Mouse (Mus musculus): Measurements from ENCODE around the gene Dvl2. TPM values are rescaled to one million over a fixed set of nuclear protein-coding genes. Genes with fewer than 3 reads are reported as not detected.
A peak's percentile ranks its signal among the peaks of the same experiment; 100 is the strongest.

Dvl2 gene
- polyA plus RNA-seq, 1 experiment from 2014 or later, result 34.9 TPM

GRCm38 (mm10) chr11:69974907-69975306 lies 25.5 kb upstream of the Dvl2 start:
- no peak overlapping the region for H3K27ac ChIP-seq (replicated peaks; ENCODE audit: low read depth, low read length)
- 89% methylated on average over 2 of the region's 2 CpGs for WGBS
- H3K4me1 ChIP-seq (ENCODE audit: control insufficient read depth, insufficient read depth, low read length), result no peaks in the 10 kb centered on the region
- DNase-seq (ENCODE audit: low spot score) (no peak), ATAC-seq (replicated peaks; ENCODE audit: insufficient number of reproducible peaks, low FRiP score, low TSS enrichment, low read depth) (no peak)
- no peaks in the 10 kb centered on the region for H3K27me3 ChIP-seq (ENCODE audit: control insufficient read depth, insufficient read depth, low read length)
- no peaks in the 10 kb centered on the region for H3K9me3 ChIP-seq (replicated peaks; ENCODE audit: control insufficient read depth, low read length)
- no peak overlapping the region for H3K4me2 ChIP-seq (ENCODE audit: low read depth, low read length)
- no peak overlapping the region for H3K9ac ChIP-seq (replicated peaks; ENCODE audit: low read length)
- H3K4me3 ChIP-seq (ENCODE audit: low read depth, low read length), result no peak overlapping the region
- peaks cover 3% of the 10 kb centered on the region for H3K36me3 ChIP-seq (replicated peaks; ENCODE audit: control insufficient read depth, insufficient read depth, low read depth, low read length)

DNA sequence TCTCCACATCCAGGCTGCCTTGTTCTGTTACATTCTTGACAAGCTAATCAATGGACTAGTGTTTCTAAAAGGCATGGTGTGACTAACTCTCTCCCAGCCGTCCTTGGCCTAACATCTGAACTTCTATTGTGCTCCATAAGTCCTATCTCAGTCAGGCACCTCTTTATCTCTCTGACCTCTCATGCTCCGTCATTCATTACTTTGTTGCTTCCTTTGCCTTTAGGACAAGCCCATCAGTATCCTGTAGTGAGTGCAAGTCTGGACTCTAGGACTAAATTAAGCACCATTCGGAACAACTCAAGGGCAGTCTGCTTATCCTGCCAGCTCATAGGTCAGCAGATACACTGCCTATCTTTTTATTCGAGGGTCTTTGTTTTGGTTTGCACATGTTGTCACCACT lies 24.1 kb upstream of the Dvl2 start:
- DNase-seq (ENCODE audit: low spot score) (no peak), ATAC-seq (replicated peaks; ENCODE audit: insufficient number of reproducible peaks, low FRiP score, low TSS enrichment, low read depth) (no peak)
- H3K27ac ChIP-seq (replicated peaks; ENCODE audit: low read depth, low read length), result no peak overlapping the region
- H3K27me3 ChIP-seq (ENCODE audit: control insufficient read depth, insufficient read depth, low read length), result no peaks in the 10 kb centered on the region
- no peaks in the 10 kb centered on the region for H3K9me3 ChIP-seq (replicated peaks; ENCODE audit: control insufficient read depth, low read length)
- 82% methylated on average over 4 of the region's 4 CpGs for WGBS
- H3K4me1 ChIP-seq (ENCODE audit: control insufficient read depth, insufficient read depth, low read length), result no peaks in the 10 kb centered on the region
- H3K36me3 ChIP-seq (replicated peaks; ENCODE audit: control insufficient read depth, insufficient read depth, low read depth, low read length), result peaks cover 3% of the 10 kb centered on the region
- H3K4me3 ChIP-seq (ENCODE audit: low read depth, low read length), result no peak overlapping the region
- no peak overlapping the region for H3K9ac ChIP-seq (replicated peaks; ENCODE audit: low read length)
- no peak overlapping the region for H3K4me2 ChIP-seq (ENCODE audit: low read depth, low read length)

DNA sequence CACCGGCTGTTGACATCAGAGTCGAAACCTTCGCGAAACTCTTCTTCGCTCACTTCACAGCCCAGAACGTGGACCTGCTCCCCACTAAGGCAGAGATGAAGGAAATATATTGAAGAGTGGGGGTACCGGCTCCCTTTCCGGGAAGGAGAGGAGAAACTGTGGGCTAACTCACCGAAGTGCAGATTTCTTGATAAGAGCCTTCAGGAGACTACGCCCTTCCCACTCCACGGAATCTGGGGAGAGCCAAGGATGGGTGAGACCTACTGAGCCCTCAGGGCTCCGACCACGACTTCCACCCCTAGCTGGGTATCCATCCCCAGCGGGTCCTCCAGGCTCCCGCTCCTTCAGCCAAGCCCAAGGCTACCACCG lies 20.6 kb upstream of the Dvl2 start:
- no peaks in the 10 kb centered on the region for H3K9me3 ChIP-seq (replicated peaks; ENCODE audit: control insufficient read depth, low read length)
- no peak; the same call in 1 of the 2 replicates for ATAC-seq (replicated peaks; ENCODE audit: insufficient number of reproducible peaks, low FRiP score, low TSS enrichment, low read depth)
- peak overlapping the region; percentile 99 for H3K27ac ChIP-seq (replicated peaks; ENCODE audit: low read depth, low read length)
- no peaks in the 10 kb centered on the region for H3K27me3 ChIP-seq (ENCODE audit: control insufficient read depth, insufficient read depth, low read length)
- WGBS, result 3% methylated on average over 16 of the region's 16 CpGs
- peaks cover 2% of the 10 kb centered on the region for H3K36me3 ChIP-seq (replicated peaks; ENCODE audit: control insufficient read depth, insufficient read depth, low read depth, low read length)
- H3K4me1 ChIP-seq (ENCODE audit: control insufficient read depth, insufficient read depth, low read length), result peaks cover 4% of the 10 kb centered on the region
- H3K4me2 ChIP-seq (ENCODE audit: low read depth, low read length), result peak overlapping the region; percentile 68
- peak overlapping the region; percentile 99 for H3K4me3 ChIP-seq (ENCODE audit: low read depth, low read length)
- DNase-seq (ENCODE audit: low spot score), result no peak
- H3K9ac ChIP-seq (replicated peaks; ENCODE audit: low read length), result peak overlapping the region; percentile 99

- H3K4me2 ChIP-seq (ENCODE audit: low read depth, low read length), result peak overlapping the region; percentile 68
- H3K4me1 ChIP-seq (ENCODE audit: control insufficient read depth, insufficient read depth, low read length), result peaks cover 4% of the 10 kb centered on the region
- under 1% methylated on average over 36 of the region's 60 CpGs for WGBS
- peak overlapping the region; percentile 99 for H3K4me3 ChIP-seq (ENCODE audit: low read depth, low read length)
- peak; percentile 92 for ATAC-seq (replicated peaks; ENCODE audit: insufficient number of reproducible peaks, low FRiP score, low TSS enrichment, low read depth)
- no peaks in the 10 kb centered on the region; the same call in none of the 2 replicates for H3K36me3 ChIP-seq (replicated peaks; ENCODE audit: control insufficient read depth, insufficient read depth, low read depth, low read length)
- no peaks in the 10 kb centered on the region for H3K27me3 ChIP-seq (ENCODE audit: control insufficient read depth, insufficient read depth, low read length)
- H3K9ac ChIP-seq (replicated peaks; ENCODE audit: low read length), result peak overlapping the region; percentile 99
- peak overlapping the region; percentile 99 for H3K27ac ChIP-seq (replicated peaks; ENCODE audit: low read depth, low read length)
- peak; percentile 100 for DNase-seq (ENCODE audit: low spot score)
- H3K9me3 ChIP-seq (replicated peaks; ENCODE audit: control insufficient read depth, low read length), result no peaks in the 10 kb centered on the region
Observed at GRCm38 (mm10) chr11:69980196-69981140, 19.9 kb upstream of the Dvl2 start.

GRCm38 (mm10) chr11:69981141-69981762 lies 19.1 kb upstream of the Dvl2 start, which contains the start of gene Ctdnep1:
Ctdnep1 (plus strand) TSS chr11:69981156.
- H3K9ac ChIP-seq (replicated peaks; ENCODE audit: low read length), result peak within 1 kb of the TSS; percentile 99
- peak within 1 kb of the TSS; percentile 99 for H3K4me3 ChIP-seq (ENCODE audit: low read depth, low read length)
- H3K27me3 ChIP-seq (ENCODE audit: control insufficient read depth, insufficient read depth, low read length), result no peaks in the 10 kb centered on the region
- H3K9me3 ChIP-seq (replicated peaks; ENCODE audit: control insufficient read depth, low read length), result no peaks in the 10 kb centered on the region
- peak within 1 kb of the TSS; percentile 71 for H3K4me2 ChIP-seq (ENCODE audit: low read depth, low read length)
- no peaks in the 10 kb centered on the region; the same call in none of the 2 replicates for H3K36me3 ChIP-seq (replicated peaks; ENCODE audit: control insufficient read depth, insufficient read depth, low read depth, low read length)
- WGBS, result under 1% methylated on average over 26 of the region's 43 CpGs
- ATAC-seq (replicated peaks; ENCODE audit: insufficient number of reproducible peaks, low FRiP score, low TSS enrichment, low read depth) (peak; percentile 33), DNase-seq (ENCODE audit: low spot score) (peak; percentile 17)
- H3K27ac ChIP-seq (replicated peaks; ENCODE audit: low read depth, low read length), result peak within 1 kb of the TSS; percentile 99
- peaks cover 4% of the 10 kb centered on the region for H3K4me1 ChIP-seq (ENCODE audit: control insufficient read depth, insufficient read depth, low read length)

- ATAC-seq (replicated peaks; ENCODE audit: insufficient number of reproducible peaks, low FRiP score, low TSS enrichment, low read depth), result no peak
- WGBS, result 58% methylated on average over 8 of the region's 8 CpGs
Observed at GRCm38 (mm10) chr11:69982225-69982624, 18.2 kb upstream of the Dvl2 start, which contains the start of gene Elp5. Elp5 (minus strand) TSS chr11:69982517.

DNA sequence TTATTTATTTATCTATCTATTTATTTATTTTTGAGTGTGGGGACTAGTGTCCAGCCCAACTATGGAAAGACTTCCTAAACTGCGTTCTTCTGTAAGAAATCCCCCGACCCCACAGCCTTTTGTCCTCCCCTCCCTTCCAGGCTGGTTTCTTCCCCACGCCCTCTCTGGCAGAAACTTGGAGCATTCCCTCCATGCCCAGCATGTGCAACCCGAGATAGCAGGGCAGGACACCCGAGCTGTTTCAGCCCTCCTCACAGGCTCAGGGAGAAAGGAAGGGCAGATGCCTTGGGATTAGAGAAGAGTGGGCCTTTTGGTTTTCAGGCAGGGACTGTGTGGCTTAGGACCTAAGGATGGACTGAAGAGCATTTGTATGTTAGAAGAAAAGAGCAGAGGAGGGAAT lies 17.5 kb upstream of the Dvl2 start:
- peak overlapping the region; percentile 99 for H3K4me3 ChIP-seq (ENCODE audit: low read depth, low read length)
- no peaks in the 10 kb centered on the region; the same call in none of the 2 replicates for H3K36me3 ChIP-seq (replicated peaks; ENCODE audit: control insufficient read depth, insufficient read depth, low read depth, low read length)
- H3K9me3 ChIP-seq (replicated peaks; ENCODE audit: control insufficient read depth, low read length), result no peaks in the 10 kb centered on the region
- ATAC-seq (replicated peaks; ENCODE audit: insufficient number of reproducible peaks, low FRiP score, low TSS enrichment, low read depth) (no peak), DNase-seq (ENCODE audit: low spot score) (peak; percentile 13)
- peaks cover 4% of the 10 kb centered on the region for H3K4me1 ChIP-seq (ENCODE audit: control insufficient read depth, insufficient read depth, low read length)
- H3K27me3 ChIP-seq (ENCODE audit: control insufficient read depth, insufficient read depth, low read length), result no peaks in the 10 kb centered on the region
- WGBS, result 27% methylated on average over 5 of the region's 5 CpGs
- peak overlapping the region; percentile 34 for H3K9ac ChIP-seq (replicated peaks; ENCODE audit: low read length)
- no peak overlapping the region for H3K27ac ChIP-seq (replicated peaks; ENCODE audit: low read depth, low read length)
- peak overlapping the region; percentile 71 for H3K4me2 ChIP-seq (ENCODE audit: low read depth, low read length)

More at GRCm38 (mm10) chr11:69982225-69982624, 18.2 kb upstream of the Dvl2 start, which contains the start of gene Elp5:
- DNase-seq (ENCODE audit: low spot score), result no peak
- Histone ChIP-seq H3K27me3 (ENCODE audit: control insufficient read depth, insufficient read depth, low read length) (no peaks in the 10 kb centered on the region), H3K9me3 (replicated peaks; ENCODE audit: control insufficient read depth, low read length) (no peaks in the 10 kb centered on the region), H3K4me2 (ENCODE audit: low read depth, low read length) (peak within 1 kb of the TSS; percentile 71), H3K36me3 (replicated peaks; ENCODE audit: control insufficient read depth, insufficient read depth, low read depth, low read length) (no peaks in the 10 kb centered on the region; the same call in none of the 2 replicates), H3K27ac (replicated peaks; ENCODE audit: low read depth, low read length) (peak within 1 kb of the TSS; percentile 99), H3K4me3 (ENCODE audit: low read depth, low read length) (peak within 1 kb of the TSS; percentile 99), H3K9ac (replicated peaks; ENCODE audit: low read length) (peak within 1 kb of the TSS; percentile 99), H3K4me1 (ENCODE audit: control insufficient read depth, insufficient read depth, low read length) (peaks cover 4% of the 10 kb centered on the region)

All from embryonic facial prominence, embryonic 11.5 days (tissue).